Mouse (Mus musculus): ENCODE measurements around the gene Gria2. TPM values are rescaled to one million over a fixed set of nuclear protein-coding genes. Genes with fewer than 3 reads are reported as not detected.

The Gria2 gene
- 0.40 TPM in 1 of 2 replicates, not detected in the other for polyA plus RNA-seq (2011; ENCODE audit: insufficient read depth, insufficient read length, low replicate concordance, missing spikeins)

GRCm38 (mm10) chr3:80802596-80803081 lies at the start of gene Gria2:
Gene Gria2, minus strand, starts transcription at chr3:80802835.
- Histone ChIP-seq H3K4me3 (replicated peaks; ENCODE audit: control insufficient read depth, low read depth, low read length) (no peak within 1 kb of the TSS), H3K27ac (ENCODE audit: control insufficient read depth, insufficient read depth, low read depth, low read length, poor library complexity) (no peak within 1 kb of the TSS), H3K4me1 (ENCODE audit: control insufficient read depth, insufficient read depth, low read length) (no peaks in the 10 kb centered on the region)
- under 1% methylated on average over 35 of the region's 35 CpGs for WGBS
- TF ChIP-seq CTCF (IDR thresholded peaks at IDR 0.05; ENCODE audit: control insufficient read depth, insufficient read depth, low read length): no peak

GRCm38 (mm10) chr3:80850947-80851346 lies 48.3 kb upstream of the Gria2 start:
- H3K4me1 ChIP-seq (ENCODE audit: control insufficient read depth, insufficient read depth, low read length): no peaks in the 10 kb centered on the region
- WGBS: 84% methylated on average over 10 of the region's 10 CpGs

GRCm38 (mm10) chr3:80845634-80846033 lies 43.0 kb upstream of the Gria2 start:
- H3K4me3 ChIP-seq (replicated peaks; ENCODE audit: control insufficient read depth, low read depth, low read length): no peak overlapping the region
- no peak overlapping the region for H3K27ac ChIP-seq (ENCODE audit: control insufficient read depth, insufficient read depth, low read depth, low read length, poor library complexity)
- WGBS: 68% methylated on average over 2 of the region's 2 CpGs
- no peaks in the 10 kb centered on the region for H3K4me1 ChIP-seq (ENCODE audit: control insufficient read depth, insufficient read depth, low read length)
- no peak for TF ChIP-seq CTCF (IDR thresholded peaks at IDR 0.05; ENCODE audit: control insufficient read depth, insufficient read depth, low read length)
- TF ChIP-seq POLR2A (IDR thresholded peaks at IDR 0.05; ENCODE audit: borderline replicate concordance, control insufficient read depth, low read depth, low read length): no peak

More at GRCm38 (mm10) chr3:80850947-80851346, 48.3 kb upstream of the Gria2 start:
- Histone ChIP-seq H3K4me3 (replicated peaks; ENCODE audit: control insufficient read depth, low read depth, low read length) (no peak overlapping the region), H3K27ac (ENCODE audit: control insufficient read depth, insufficient read depth, low read depth, low read length, poor library complexity) (no peak overlapping the region)
- TF ChIP-seq POLR2A (IDR thresholded peaks at IDR 0.05; ENCODE audit: borderline replicate concordance, control insufficient read depth, low read depth, low read length) (no peak), CTCF (IDR thresholded peaks at IDR 0.05; ENCODE audit: control insufficient read depth, insufficient read depth, low read length) (no peak)

GRCm38 (mm10) chr3:80839845-80840244 lies 37.2 kb upstream of the Gria2 start:
- 67% methylated on average over 5 of the region's 5 CpGs for WGBS
- TF ChIP-seq CTCF (IDR thresholded peaks at IDR 0.05; ENCODE audit: control insufficient read depth, insufficient read depth, low read length) (no peak), POLR2A (IDR thresholded peaks at IDR 0.05; ENCODE audit: borderline replicate concordance, control insufficient read depth, low read depth, low read length) (no peak)
- Histone ChIP-seq H3K27ac (ENCODE audit: control insufficient read depth, insufficient read depth, low read depth, low read length, poor library complexity) (no peak overlapping the region), H3K4me1 (ENCODE audit: control insufficient read depth, insufficient read depth, low read length) (no peaks in the 10 kb centered on the region), H3K4me3 (replicated peaks; ENCODE audit: control insufficient read depth, low read depth, low read length) (no peak overlapping the region)

GRCm38 (mm10) chr3:80837583-80837982 lies 34.9 kb upstream of the Gria2 start:
- Histone ChIP-seq H3K4me1 (ENCODE audit: control insufficient read depth, insufficient read depth, low read length) (no peaks in the 10 kb centered on the region), H3K27ac (ENCODE audit: control insufficient read depth, insufficient read depth, low read depth, low read length, poor library complexity) (no peak overlapping the region), H3K4me3 (replicated peaks; ENCODE audit: control insufficient read depth, low read depth, low read length) (no peak overlapping the region)
- 59% methylated on average over 3 of the region's 3 CpGs for WGBS
- no peak for TF ChIP-seq POLR2A (IDR thresholded peaks at IDR 0.05; ENCODE audit: borderline replicate concordance, control insufficient read depth, low read depth, low read length)
- TF ChIP-seq CTCF (IDR thresholded peaks at IDR 0.05; ENCODE audit: control insufficient read depth, insufficient read depth, low read length): no peak

GRCm38 (mm10) chr3:80823975-80824374 lies 21.3 kb upstream of the Gria2 start:
- Histone ChIP-seq H3K4me3 (replicated peaks; ENCODE audit: control insufficient read depth, low read depth, low read length) (no peak overlapping the region), H3K27ac (ENCODE audit: control insufficient read depth, insufficient read depth, low read depth, low read length, poor library complexity) (no peak overlapping the region), H3K4me1 (ENCODE audit: control insufficient read depth, insufficient read depth, low read length) (no peaks in the 10 kb centered on the region)
- 10% methylated on average over 1 of the region's 1 CpGs for WGBS
- TF ChIP-seq POLR2A (IDR thresholded peaks at IDR 0.05; ENCODE audit: borderline replicate concordance, control insufficient read depth, low read depth, low read length): no peak
- no peak for TF ChIP-seq CTCF (IDR thresholded peaks at IDR 0.05; ENCODE audit: control insufficient read depth, insufficient read depth, low read length)

- 71% methylated on average over 1 of the region's 1 CpGs for WGBS
- no peaks in the 10 kb centered on the region for H3K4me1 ChIP-seq (ENCODE audit: control insufficient read depth, insufficient read depth, low read length)
- no peak overlapping the region for H3K27ac ChIP-seq (ENCODE audit: control insufficient read depth, insufficient read depth, low read depth, low read length, poor library complexity)
- TF ChIP-seq POLR2A (IDR thresholded peaks at IDR 0.05; ENCODE audit: borderline replicate concordance, control insufficient read depth, low read depth, low read length) (no peak), CTCF (IDR thresholded peaks at IDR 0.05; ENCODE audit: control insufficient read depth, insufficient read depth, low read length) (no peak)
- H3K4me3 ChIP-seq (replicated peaks; ENCODE audit: control insufficient read depth, low read depth, low read length): no peak overlapping the region
Observed at GRCm38 (mm10) chr3:80818619-80819018, 16.0 kb upstream of the Gria2 start.

- TF ChIP-seq CTCF (IDR thresholded peaks at IDR 0.05; ENCODE audit: control insufficient read depth, insufficient read depth, low read length) (no peak), POLR2A (IDR thresholded peaks at IDR 0.05; ENCODE audit: borderline replicate concordance, control insufficient read depth, low read depth, low read length) (no peak)
- H3K27ac ChIP-seq (ENCODE audit: control insufficient read depth, insufficient read depth, low read depth, low read length, poor library complexity): no peak overlapping the region
Observed at GRCm38 (mm10) chr3:80813734-80814133, 11.1 kb upstream of the Gria2 start.

GRCm38 (mm10) chr3:80812237-80812636 lies 9.6 kb upstream of the Gria2 start:
- TF ChIP-seq POLR2A (IDR thresholded peaks at IDR 0.05; ENCODE audit: borderline replicate concordance, control insufficient read depth, low read depth, low read length) (no peak), CTCF (IDR thresholded peaks at IDR 0.05; ENCODE audit: control insufficient read depth, insufficient read depth, low read length) (no peak)
- no peaks in the 10 kb centered on the region for H3K4me1 ChIP-seq (ENCODE audit: control insufficient read depth, insufficient read depth, low read length)
- H3K27ac ChIP-seq (ENCODE audit: control insufficient read depth, insufficient read depth, low read depth, low read length, poor library complexity): no peak overlapping the region
- H3K4me3 ChIP-seq (replicated peaks; ENCODE audit: control insufficient read depth, low read depth, low read length): no peak overlapping the region
- 30% methylated on average over 3 of the region's 3 CpGs for WGBS

More at GRCm38 (mm10) chr3:80813734-80814133, 11.1 kb upstream of the Gria2 start:
- Histone ChIP-seq H3K4me1 (ENCODE audit: control insufficient read depth, insufficient read depth, low read length) (no peaks in the 10 kb centered on the region), H3K4me3 (replicated peaks; ENCODE audit: control insufficient read depth, low read depth, low read length) (no peak overlapping the region)
